Mouse (Mus musculus) CH12.LX (cell line): ENCODE measurements around the gene Olfr56.

Source experiments
- CTCF ChIP-seq, 2 experiments: IDR thresholded peaks in 1 of 2; conservative IDR thresholded peaks in 1 of 2; 2 replicates each; pipeline ENCODE4 v1.5.1; 2011 to 2012; ENCODE audit warnings: low read depth in 2 of 2, low read length in 2 of 2, improper control_type of control experiment in 1 of 2, inconsistent platforms in 1 of 2, mild to moderate bottlenecking in 1 of 2, moderate library complexity in 1 of 2
- E2F4 ChIP-seq: IDR thresholded peaks from 2 replicates; pipeline ENCODE4 v1.6.1; 2011; ENCODE audit warnings: low read depth, low read length, improper control_type of control experiment; ENCODE audit not compliant: insufficient replicate concordance
- MAX ChIP-seq: IDR thresholded peaks from 2 replicates; pipeline ENCODE4 v1.6.1; 2011; ENCODE audit warnings: low read length, improper control_type of control experiment
- NELFE ChIP-seq: IDR thresholded peaks from 2 replicates; pipeline ENCODE4 v1.6.1; 2011; ENCODE audit warnings: low read depth, low read length, improper control_type of control experiment
- POLR2AphosphoS2 ChIP-seq: IDR thresholded peaks from 2 replicates; pipeline ENCODE4 v1.6.1; 2011; ENCODE audit warnings: low read depth, low read length, improper control_type of control experiment
- ZKSCAN1 ChIP-seq: IDR thresholded peaks from 2 replicates; pipeline ENCODE4 v1.6.1; 2012; ENCODE audit warnings: low read depth, inconsistent platforms, low read length, improper control_type of control experiment, borderline replicate concordance

- TF ChIP-seq CTCF (conservative IDR thresholded peaks at IDR 0.05 in 1 of 2, IDR thresholded peaks at IDR 0.05 in 1 of 2; ENCODE audit: low read depth in 2 of 2, low read length in 2 of 2) = no peak
- no peak for TF ChIP-seq MAX
- TF ChIP-seq NELFE = no peak
- no peak for TF ChIP-seq E2F4
- no peak for TF ChIP-seq ZKSCAN1
- TF ChIP-seq POLR2AphosphoS2 = no peak
These were observed 132.3 kb downstream of the Olfr56 start for GRCm38 (mm10) chr11:49111000-49111399.
